Mouse (Mus musculus): Measurements from ENCODE around the gene Nr6a1. TPM values are rescaled to one million over a fixed set of nuclear protein-coding genes. Genes with fewer than 3 reads are reported as not detected.

Nr6a1 gene
- total and polyA plus RNA-seq, 3 experiments, result 5.6 to 6.1 (median 5.8) TPM

- TF ChIP-seq SIN3A (IDR thresholded peaks at IDR 0.05; ENCODE audit: low read length) (no peak), IRF4 (IDR thresholded peaks at IDR 0.05; ENCODE audit: low read depth, low read length) (no peak), NELFE (IDR thresholded peaks at IDR 0.05; ENCODE audit: low read depth, low read length) (no peak), EP300 (IDR thresholded peaks at IDR 0.05; ENCODE audit: low read length) (no peak), ZKSCAN1 (IDR thresholded peaks at IDR 0.05; ENCODE audit: borderline replicate concordance, low read depth, low read length) (no peak), MAX (IDR thresholded peaks at IDR 0.05; ENCODE audit: low read length) (no peak), MAFK (IDR thresholded peaks at IDR 0.05; ENCODE audit: insufficient replicate concordance, low read length) (no peak), JUND (conservative IDR thresholded peaks at IDR 0.05; ENCODE audit: low read depth, low read length) (no peak)
- Histone ChIP-seq H3K4me3 (replicated peaks in 1 of 3; ENCODE audit: low read depth in 2 of 3, low read length in 2 of 3, poor library complexity in 1 of 3) (no peak overlapping the region), H3K27me3 (replicated peaks) (no peaks in the 10 kb centered on the region), H3K27ac (ENCODE audit: insufficient read depth, low read depth) (no peak overlapping the region), H3K4me1 (ENCODE audit: control insufficient read depth in 1 of 2, insufficient read depth in 2 of 2) (no peaks in the 10 kb centered on the region), H3K36me3 (replicated peaks in 1 of 2; ENCODE audit: control insufficient read depth in 1 of 2, insufficient read depth in 1 of 2, low read length in 1 of 2) (peaks cover 0 to 25% of the 10 kb centered on the region in 2 experiments), H3K4me2 (ENCODE audit: insufficient read depth, low read depth, poor library complexity, severe bottlenecking) (no peak overlapping the region), H3K9me3 (replicated peaks; ENCODE audit: low read length) (no peaks in the 10 kb centered on the region), H3K9ac (ENCODE audit: insufficient read depth, low read depth) (no peak overlapping the region), H3K79me2 (replicated peaks; ENCODE audit: control insufficient read depth, extremely low read depth, insufficient read depth, poor library complexity, severe bottlenecking) (no peaks in the 10 kb centered on the region)
- dilution Hi-C loops (cut with MboI; ENCODE audit: extremely low pct_ligation_motif_present, extremely low pct_unique_long_range_greater_than_20kb, low sequenced_read_pairs), result no loop called here
- in situ Hi-C loops (cut with MboI; ENCODE audit: low pct_ligation_motif_present, low pct_unique_long_range_greater_than_20kb, low sequenced_read_pairs), result no loop called here
- no peak for DNase-seq (ENCODE audit: extremely low read depth)
Observed at GRCm38 (mm10) chr2:38730331-38730827, 197.1 kb downstream of the Nr6a1 start.

GRCm38 (mm10) chr2:38725427-38725826 lies 202.1 kb downstream of the Nr6a1 start:
- Histone ChIP-seq H3K79me2 (replicated peaks; ENCODE audit: control insufficient read depth, extremely low read depth, insufficient read depth, poor library complexity, severe bottlenecking) (no peaks in the 10 kb centered on the region), H3K4me2 (ENCODE audit: insufficient read depth, low read depth, poor library complexity, severe bottlenecking) (no peak overlapping the region), H3K4me3 (replicated peaks in 1 of 3; ENCODE audit: low read depth in 2 of 3, low read length in 2 of 3, poor library complexity in 1 of 3) (no peak overlapping the region), H3K9ac (ENCODE audit: insufficient read depth, low read depth) (no peak overlapping the region), H3K27ac (ENCODE audit: insufficient read depth, low read depth) (no peak overlapping the region), H3K36me3 (replicated peaks in 1 of 2; ENCODE audit: control insufficient read depth in 1 of 2, insufficient read depth in 1 of 2, low read length in 1 of 2) (peaks cover 0 to 20% of the 10 kb centered on the region in 2 experiments), H3K9me3 (replicated peaks; ENCODE audit: low read length) (no peaks in the 10 kb centered on the region), H3K4me1 (ENCODE audit: control insufficient read depth in 1 of 2, insufficient read depth in 2 of 2) (no peaks in the 10 kb centered on the region), H3K27me3 (replicated peaks) (no peaks in the 10 kb centered on the region)
- dilution Hi-C loops (cut with MboI; ENCODE audit: extremely low pct_ligation_motif_present, extremely low pct_unique_long_range_greater_than_20kb, low sequenced_read_pairs) (no loop called here), in situ Hi-C loops (cut with MboI; ENCODE audit: low pct_ligation_motif_present, low pct_unique_long_range_greater_than_20kb, low sequenced_read_pairs) (no loop called here)
- no peak for DNase-seq (ENCODE audit: extremely low read depth)
- TF ChIP-seq MAZ (IDR thresholded peaks at IDR 0.05; ENCODE audit: low read depth, low read length) (no peak), MAX (IDR thresholded peaks at IDR 0.05; ENCODE audit: low read length) (no peak), ZKSCAN1 (IDR thresholded peaks at IDR 0.05; ENCODE audit: borderline replicate concordance, low read depth, low read length) (no peak), IRF4 (IDR thresholded peaks at IDR 0.05; ENCODE audit: low read depth, low read length) (no peak), RAD21 (IDR thresholded peaks at IDR 0.05; ENCODE audit: low read depth, low read length) (no peak), KAT2A (IDR thresholded peaks at IDR 0.05; ENCODE audit: insufficient replicate concordance, low read length) (no peak), MAFK (IDR thresholded peaks at IDR 0.05; ENCODE audit: insufficient replicate concordance, low read length) (no peak), NRF1 (IDR thresholded peaks at IDR 0.05; ENCODE audit: low read depth, low read length) (no peak), POLR2AphosphoS2 (IDR thresholded peaks at IDR 0.05; ENCODE audit: low read depth, low read length) (no peak), ETS1 (conservative IDR thresholded peaks at IDR 0.05; ENCODE audit: low read depth, low read length) (no peak)
